Mouse (Mus musculus): ENCODE measurements around the gene Bcdin3d. TPM values are rescaled to one million over a fixed set of nuclear protein-coding genes. Genes with fewer than 3 reads are reported as not detected.

The Bcdin3d gene
- polyA plus RNA-seq (2015; fragmentation: Nextera tagmentation; extraction: Ambion mirVana): 24.3 and 24.7 TPM in 2 replicates

DNA sequence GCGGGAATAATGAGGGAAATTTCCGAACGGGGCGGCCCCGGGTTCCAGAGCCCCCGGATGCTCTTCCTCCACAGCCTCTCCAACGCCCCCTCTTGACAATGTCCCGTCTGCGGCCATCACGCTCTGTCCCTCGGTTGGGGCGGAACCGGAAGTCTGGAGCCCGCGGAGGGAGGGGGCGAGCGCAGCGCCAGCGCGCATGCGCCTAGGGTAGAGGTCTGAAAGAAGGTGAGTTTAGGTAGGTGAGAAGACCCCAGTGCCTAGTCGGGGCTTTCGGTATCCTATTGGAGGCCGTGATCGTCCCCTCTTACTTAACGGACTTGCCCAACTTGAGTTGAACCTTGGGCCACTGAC, at the start of gene Bcdin3d:
TSS of gene Bcdin3d (minus strand) at position 155 of the 351 bp plus-strand sequence.
- DNase-seq (ENCODE audit: low spot score): peak; percentile 89

DNA sequence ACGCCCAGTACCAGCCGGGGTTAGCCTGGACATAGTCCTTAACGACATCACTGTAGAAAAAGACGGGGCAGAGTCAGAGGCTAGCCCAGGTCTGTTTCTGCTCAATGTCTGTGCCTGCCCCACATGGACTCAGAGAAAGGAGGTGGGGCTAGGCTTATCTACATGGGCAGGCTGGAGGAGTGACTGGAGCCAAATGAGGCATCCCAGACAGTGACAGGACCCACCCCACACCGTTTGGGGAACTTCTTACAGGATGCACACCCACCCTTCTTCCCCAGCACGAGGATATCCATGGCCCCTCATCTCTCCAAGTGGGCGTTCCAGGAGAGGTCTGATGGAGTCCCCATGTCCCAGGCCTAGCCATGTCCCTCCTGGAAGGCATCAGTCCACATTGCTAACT, 45.8 kb upstream of the Bcdin3d start:
- DNase-seq (ENCODE audit: low spot score): no peak

DNA sequence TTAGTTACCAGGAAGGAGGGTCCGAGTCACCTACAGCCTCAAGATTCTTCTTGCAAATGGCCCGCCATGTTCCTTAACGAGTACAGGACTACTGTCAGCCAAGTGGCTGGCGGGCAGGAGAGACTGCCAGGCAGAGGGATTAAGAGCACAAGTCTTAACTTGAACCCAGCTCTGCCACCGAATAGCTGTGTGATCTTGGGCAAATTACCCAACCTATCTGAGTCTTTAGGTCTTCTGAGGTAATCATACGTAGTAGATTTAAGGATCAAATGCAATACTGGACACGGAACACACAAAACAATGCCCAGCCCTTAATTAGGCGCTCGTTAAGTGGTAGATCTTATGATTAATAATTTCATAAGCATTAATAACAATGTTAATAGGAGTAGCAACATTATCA, 45.1 kb upstream of the Bcdin3d start:
- DNase-seq (ENCODE audit: low spot score): no peak

DNA sequence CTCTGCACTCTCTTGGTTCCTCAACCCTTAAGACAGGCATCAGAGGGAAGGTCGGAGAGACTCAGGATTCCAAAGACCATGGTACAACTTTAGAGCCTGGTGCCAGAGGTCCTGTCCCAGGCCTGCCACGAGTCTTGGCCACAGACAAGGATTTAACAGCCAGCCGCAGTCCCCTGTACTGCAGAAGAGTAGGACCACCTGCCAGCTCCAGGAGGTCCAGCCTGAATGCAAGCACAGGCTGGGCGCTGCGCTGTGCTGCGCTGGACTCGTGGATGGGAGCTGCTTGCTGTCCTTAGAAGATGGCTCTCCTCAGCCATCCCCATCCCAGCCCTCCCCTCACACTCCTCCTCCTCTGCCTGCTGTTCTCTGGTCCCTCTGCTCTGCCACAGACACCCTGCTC, 43.2 kb upstream of the Bcdin3d start:
- no peak for DNase-seq (ENCODE audit: low spot score)

DNA sequence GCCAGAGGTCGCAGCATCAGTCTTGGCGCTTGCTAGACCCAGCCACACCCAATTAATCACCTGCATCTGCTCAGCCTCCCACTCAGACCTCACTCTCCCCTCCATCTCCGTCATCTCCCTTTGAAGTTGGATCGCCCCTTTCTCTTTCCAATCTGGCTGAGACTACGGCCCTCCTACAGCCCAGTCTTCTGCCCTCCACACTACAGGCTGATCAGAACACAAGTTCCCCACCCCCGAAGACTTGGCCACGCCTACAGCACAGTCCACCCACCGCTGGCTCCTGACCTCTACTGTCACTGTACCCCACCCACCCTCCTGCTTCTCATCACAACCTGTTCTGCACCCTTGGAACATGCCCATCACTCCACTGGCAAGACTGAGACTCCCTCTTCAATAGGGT, 42.2 kb upstream of the Bcdin3d start:
- DNase-seq (ENCODE audit: low spot score): no peak

DNA sequence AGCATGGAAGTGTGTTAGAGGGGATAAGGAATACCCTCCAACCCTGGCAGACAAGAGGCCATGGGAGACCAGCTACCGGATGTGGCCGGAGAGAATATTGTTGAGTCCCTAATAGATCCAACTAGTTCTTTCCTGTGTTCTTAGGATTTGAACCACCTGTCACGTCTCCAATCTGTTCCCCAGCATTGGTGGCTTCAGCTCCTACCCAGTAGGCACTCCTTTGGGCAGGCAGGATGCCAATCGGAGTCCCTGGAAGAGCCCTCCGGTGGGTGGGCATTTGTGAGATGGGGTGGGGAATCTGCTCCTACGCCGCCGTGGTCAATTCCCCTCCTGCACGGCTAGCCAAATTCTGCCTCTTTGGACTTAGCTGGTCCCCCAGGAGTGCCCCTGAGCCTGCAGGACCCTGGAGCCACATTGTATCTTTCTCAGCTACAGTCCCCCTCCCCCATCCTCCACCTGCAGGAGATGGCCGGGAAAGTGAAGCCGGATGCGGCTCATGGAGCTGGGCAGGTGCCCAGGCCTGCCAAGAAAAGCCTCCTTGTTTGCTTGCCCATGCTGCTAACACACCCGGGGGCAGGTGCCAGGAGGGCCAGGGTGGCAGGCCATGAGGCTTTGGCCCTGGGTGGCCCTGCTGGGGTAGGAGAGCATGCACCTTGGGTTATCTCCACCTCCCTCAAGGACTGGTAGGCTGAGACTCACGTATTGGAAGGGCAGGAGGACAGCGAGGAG, 37.4 kb upstream of the Bcdin3d start:
- DNase-seq (ENCODE audit: low spot score): no peak

DNA sequence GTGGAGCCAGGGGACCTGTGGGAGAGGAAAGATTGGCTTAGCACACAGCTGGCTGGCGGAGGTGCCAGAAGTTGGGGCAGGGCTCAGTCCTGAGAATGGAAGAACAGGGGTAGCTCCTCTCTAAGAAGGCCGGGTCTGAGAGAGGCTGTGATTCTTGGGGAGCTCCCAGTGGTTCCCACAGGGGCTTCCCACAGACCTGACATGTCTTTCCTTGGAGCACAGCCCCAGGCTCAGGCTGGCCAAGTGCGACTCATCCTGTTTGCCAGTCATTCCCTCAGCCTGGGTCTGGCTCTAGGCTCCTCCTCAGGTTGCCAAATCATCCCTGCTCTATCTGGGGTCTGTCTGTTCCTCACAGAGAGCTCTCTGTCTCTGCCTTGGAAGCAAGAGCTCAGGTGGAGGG, 36.1 kb upstream of the Bcdin3d start:
- no peak for DNase-seq (ENCODE audit: low spot score)

DNA sequence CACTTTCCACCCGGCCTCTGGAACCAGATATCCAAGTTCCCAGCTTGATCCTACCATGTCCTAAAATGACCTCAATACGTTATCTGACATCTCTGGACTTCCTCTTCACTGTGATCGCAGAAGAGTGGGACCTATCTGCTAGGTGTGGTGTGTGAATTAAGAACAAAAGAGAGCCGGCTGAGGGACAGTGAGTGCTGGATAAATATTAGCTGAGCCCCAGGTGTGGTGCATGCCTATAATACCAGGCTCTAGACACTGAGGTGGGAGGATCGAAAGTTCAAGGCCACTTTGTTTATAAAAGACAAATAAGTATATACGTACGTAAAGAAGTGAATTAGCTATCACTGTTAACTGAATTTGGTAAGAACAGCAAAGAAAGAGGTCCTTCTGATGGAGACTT, 35.3 kb upstream of the Bcdin3d start:
- no peak for DNase-seq (ENCODE audit: low spot score)

DNA sequence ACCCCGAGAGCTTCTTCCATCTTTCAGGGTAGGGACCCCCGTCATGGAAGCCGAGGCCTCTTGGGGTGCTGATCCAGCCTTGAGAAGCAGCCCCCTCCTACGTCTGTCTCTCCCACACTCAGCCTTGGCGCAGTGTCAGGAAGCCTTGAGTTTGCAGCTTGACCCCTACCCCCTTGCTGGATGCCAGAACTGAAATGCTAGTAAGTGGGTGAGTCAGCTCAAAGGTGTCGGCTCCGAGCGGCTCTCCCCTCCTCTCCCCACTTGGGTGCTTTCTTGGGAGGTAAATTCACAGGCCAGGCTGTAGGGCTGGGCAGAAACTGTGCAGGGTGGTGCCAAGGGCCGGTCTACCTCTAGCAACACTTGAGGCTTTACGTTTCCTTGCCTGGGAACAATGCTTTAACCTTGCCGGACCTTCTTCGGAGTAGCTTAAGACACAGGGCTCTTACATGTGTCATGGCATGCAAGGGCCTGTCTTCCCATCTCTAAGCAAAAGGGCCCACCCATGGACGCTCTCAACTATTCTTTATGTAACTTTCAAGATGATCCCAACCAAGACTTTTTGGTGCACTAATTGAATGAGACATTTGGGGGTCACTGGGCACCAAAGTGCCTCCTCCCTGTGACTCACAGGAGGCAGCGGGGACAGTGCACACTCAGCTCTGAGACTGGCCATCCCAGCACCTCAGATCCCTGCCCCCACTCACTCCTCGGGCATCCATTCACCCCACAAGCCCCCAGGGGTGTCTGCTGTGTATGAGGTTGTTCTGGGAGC, 31.0 kb upstream of the Bcdin3d start:
- no peak for DNase-seq (ENCODE audit: low spot score)

DNA sequence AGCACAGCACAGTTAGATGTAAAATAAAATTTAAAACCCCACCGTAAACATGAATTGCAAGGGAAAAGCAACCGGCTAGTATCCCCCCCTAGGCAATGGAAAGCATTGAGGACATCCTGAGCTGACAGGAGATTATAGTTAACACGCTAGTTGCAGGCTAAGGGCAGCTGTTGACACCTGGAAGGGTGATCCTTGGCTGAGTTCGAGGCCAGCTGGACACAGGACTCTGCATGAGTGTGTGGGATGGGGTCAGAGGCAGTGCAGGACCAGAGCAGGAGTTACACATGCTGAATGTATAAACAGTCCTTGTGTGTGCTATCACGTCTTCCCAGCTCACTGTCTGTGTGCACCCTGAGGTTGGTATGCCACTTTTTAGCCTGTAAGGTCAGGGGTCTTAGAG, 28.7 kb upstream of the Bcdin3d start:
- DNase-seq (ENCODE audit: low spot score): no peak

DNA sequence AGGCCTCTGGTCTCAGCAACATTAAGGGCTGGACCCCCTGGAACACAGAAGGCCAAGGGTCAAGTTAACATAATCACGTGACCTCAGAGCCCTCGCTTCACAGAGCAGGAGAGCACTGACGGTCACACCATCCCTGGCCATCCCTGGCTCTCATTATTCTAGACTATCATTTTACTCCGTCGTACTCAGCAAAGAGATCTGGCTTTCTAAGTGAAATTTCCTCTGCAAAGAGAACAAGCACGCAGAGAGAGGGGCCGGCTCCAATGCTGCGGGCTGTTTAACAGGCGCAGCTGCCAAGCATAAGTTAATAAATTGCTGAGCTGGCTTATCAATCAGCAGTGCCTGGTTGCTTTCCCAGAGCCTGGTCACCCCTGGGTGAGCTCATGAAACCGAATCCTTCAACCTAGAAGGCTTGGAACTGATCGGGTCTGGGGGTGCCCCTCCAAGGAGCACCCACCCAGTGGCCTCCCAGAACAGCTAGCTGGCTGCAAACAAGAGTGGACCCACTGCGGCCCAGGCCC, 27.8 kb upstream of the Bcdin3d start:
- no peak for DNase-seq (ENCODE audit: low spot score)

DNA sequence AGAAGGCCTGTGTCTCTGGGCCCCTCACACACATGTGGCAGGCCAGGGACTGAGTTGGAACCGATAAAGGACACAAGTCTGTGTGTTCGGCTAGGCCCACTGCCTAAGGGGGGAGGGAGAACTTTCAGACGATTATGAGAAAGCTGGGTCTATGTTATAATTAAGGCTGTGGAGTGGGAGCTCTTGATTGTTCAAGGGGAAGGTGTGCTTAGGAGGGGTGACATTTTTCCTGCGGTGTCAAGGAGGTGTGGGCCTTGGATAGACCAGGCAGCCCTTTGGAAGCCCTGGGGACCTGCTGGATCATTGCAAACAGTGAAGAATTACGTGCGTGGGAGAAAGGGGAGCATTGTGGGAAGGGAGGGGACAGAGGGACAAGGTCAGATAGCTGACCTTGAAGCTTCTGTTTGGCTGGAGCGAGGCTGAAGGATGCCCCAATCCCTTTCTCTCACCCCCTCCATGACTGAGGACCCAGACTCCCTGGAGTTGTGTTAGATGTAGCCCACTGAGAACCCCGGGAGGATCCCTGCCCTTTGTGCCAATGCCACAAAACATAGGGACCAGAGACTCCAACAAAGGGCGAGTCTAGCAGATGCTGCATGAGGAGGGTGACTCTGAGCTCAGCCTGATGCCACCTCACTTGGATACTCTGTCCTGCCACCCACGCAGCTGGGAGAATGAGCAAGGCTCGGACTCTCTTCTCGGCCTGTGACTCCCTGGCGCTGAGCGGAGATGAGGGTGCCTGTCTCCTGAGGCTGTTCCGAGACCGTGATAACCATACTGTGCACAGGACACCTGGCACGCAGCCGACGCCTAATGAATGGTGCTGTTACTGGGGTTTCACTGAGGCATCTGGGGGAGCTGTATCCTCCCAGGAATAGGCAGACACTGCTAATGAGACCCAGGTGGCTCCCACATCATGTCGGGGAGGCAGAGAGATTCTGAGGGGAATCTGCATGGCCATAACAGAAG, 27.0 kb upstream of the Bcdin3d start:
- DNase-seq (ENCODE audit: low spot score): no peak

DNA sequence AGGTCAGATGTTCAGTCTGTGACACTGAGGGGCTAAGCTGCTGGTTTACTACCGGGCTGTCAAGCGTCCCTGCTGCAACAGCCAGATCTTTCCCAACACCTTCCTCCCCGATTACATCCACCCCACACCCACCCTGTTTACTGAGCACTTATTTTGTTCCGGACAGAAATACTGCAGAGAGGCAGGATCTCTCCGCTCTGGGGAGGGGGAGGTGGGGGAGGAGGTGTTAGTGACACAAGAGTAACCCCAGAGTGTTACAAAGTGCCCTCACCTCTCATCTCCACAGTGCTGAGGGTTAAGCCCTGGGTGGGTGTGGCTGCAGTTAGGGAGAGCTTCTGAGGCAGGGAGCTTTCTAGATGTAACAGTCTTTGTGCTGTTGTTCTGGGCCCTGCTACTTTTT, 25.8 kb upstream of the Bcdin3d start:
- no peak for DNase-seq (ENCODE audit: low spot score)

DNA sequence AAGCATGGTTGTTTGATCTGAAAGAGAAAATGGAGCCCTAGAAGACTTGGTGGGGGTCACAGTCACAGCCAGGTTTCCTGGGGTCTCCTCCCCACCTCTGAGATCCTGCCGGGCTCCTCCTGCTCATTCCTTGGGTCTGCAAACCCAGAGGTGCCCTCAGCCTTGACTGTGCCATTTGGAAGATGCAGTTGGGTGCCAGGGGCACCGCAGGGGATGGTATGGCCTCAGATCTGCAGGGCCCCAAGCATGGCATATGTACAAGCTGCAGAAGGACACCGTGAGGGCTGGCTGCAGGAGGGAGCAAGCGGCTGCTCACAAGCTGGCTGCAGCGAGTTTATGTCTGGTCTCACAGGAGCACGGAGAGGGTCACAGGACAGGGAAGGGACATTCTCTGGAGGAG, 25.2 kb upstream of the Bcdin3d start:
- no peak for DNase-seq (ENCODE audit: low spot score)

DNA sequence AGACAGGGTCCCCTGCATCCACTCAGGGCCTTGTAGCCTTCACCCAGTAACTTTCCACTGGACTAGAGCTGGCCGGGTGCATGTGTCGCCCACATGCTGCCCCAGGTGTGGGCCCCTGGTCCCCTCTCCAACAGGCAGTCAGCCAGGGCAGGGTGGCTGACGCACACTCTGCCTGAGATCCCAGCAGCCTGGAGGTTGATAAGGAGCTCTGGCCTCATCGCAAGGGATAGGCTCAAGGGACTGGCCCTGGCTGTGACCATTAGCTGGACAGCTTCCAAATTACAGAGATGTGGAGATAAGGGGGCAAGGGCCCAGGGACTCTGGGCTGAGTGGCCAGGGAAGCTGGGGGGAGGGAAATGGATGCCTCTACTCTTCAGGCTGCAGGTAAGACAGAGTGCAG, 24.3 kb upstream of the Bcdin3d start:
- no peak for DNase-seq (ENCODE audit: low spot score)

DNA sequence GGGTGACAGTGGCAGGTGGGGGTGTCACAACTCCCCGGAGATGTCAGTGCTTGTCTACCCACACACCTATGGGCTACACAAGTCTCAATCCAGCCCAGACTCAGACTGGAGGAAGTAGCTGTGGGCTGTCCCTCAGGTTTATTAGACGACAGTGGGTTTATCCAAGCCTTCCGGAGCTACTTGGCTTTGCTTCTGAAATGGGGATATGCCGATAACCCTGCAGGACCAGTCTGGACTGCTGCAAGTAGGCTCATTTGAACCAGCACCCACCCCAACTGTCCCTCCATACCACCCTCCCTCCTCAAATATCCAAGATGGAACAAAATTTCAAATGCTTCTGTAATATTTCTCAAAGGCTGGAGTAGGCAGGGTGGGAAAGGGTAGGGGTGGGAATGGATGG, 23.8 kb upstream of the Bcdin3d start:
- DNase-seq (ENCODE audit: low spot score): no peak

DNA sequence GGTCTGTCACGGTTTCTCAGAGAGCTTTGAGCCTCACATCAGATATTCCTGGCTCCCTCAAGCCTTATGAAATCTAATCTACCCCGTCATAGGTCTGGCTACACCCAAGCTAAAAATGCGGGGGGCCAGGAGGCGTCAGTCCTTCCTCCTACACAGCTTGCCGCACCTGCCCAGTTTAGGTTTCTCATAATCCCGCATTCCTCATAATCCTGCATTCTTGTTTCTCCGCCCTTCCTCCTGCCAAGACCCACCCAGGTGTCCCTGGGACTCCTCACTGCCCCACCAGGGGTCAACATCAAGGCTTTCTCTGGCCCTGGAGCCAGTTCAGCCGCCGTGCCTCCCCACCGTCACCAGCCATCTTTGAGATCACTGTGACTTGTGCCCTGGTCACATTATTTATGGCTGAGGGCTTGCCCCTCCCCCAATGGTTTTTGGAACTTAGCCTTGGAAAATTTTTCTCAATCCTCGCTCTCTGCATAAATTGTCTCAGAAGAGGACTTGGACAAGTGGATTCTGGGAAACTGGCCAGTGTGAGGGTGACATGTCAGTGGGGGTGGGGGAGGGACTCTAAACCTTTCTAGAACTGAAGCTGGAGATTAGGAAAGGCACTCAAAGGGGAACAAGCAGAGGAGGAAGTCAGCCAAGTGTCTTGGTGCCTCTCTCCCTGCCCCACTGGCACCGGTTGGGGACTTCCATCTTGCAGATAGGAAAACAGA, 23.2 kb upstream of the Bcdin3d start:
- no peak for DNase-seq (ENCODE audit: low spot score)

DNA sequence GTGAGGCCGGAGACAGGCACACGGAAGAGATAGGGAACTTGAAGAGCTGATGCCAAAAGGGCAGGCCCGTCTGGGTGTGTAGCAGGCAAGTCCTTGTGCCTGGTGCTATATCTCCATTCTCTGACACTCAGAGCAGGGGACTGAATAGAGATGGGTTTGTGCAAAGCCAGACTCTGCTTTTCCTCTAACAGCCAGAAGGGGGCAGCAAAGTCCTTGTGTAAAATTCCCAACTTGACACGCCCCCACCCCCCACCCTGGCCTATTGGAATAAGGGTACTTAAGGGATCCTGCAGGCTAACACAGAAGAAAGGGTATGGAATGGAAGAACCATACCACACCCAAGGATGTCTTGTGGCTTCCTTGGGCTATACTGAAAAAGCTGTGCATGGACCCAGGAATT, 22.5 kb upstream of the Bcdin3d start:
- peak; percentile 56 for DNase-seq (ENCODE audit: low spot score)

DNA sequence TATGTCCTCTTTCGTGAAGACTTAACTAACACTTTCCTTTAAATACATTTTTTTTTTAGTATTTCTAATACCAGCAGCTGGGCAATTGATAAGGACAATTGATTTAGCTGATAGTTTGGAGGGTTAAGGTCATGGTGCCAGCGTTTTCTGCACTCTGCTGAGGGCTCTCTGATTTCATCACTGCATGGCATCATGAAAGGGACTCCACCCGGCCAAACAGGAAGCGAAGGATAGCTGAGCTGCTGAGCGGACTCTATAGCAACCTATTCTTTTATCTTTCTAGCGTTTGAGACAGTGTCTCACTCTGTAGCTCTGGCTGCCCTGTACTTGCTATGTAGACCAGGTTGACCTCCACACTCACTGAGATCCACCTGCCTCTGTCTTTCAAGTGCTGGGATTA, 10.2 kb upstream of the Bcdin3d start:
- no peak for DNase-seq (ENCODE audit: low spot score)

DNA sequence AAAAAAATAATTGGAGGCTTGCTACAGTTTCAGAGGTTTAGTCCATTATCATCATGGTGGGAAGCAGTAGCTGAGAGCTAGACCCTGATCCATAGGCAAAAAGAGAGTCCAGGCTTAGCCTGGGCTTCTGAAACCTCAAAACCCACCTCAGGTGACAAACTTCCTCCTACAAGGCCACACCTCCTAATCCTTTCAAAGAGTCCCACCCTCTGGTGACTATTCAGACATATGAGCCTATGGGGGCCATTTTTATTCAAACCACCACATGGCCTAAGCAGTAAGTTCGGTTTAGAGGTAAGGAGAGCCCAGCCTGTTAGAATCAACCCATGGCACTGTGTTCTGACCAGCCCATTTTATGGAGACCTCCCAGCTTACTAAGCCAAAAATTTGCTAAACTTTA, 1.3 kb upstream of the Bcdin3d start:
- no peak for DNase-seq (ENCODE audit: low spot score)

All from thymus, postnatal 0 days (tissue).